19 mouse cellular contexts compared by ENCODE assay signal in genomic region chr1:56965879-56966579, GRCm38 (mm10). TPM values are rescaled to one million over a fixed set of nuclear protein-coding genes. Genes with fewer than 3 reads are reported as not detected.
A peak's percentile ranks its signal among the peaks of the same experiment; 100 is the strongest.
DNase-seq lines count a peak whose midpoint lies in the region; ATAC-seq and TF ChIP-seq lines count a peak whose summit lies in the region.
"Had no signal": no experiment of that assay in that cellular context is flagged by ENCODE, and none has a peak within 500 bp of the region (broad histone marks: within the 10 kb centered on the region; RNA-seq: fewer than 3 reads in every experiment).

No protein-coding gene starts in this region.

- no peaks in the 10 kb centered on the region for H3K9me3 ChIP-seq in lung, embryonic 14.5 days (ENCODE audit: low read depth, low read length)
- H3K9me3 ChIP-seq in embryonic facial prominence, embryonic 12.5 days: no peaks in the 10 kb centered on the region
- no peaks in the 10 kb centered on the region for H3K9me3 ChIP-seq in limb, embryonic 10.5 days (replicated peaks)
- H3K9me3 ChIP-seq in liver, embryonic 11.5 days (ENCODE audit: control insufficient read depth, low read length): no peaks in the 10 kb centered on the region
- H3K9me3 ChIP-seq: heart, embryonic 13.5 days; hindbrain, embryonic 10.5 days; midbrain, embryonic 12.5 days; neural tube, embryonic 15.5 days had no signal

- ATAC-seq in lung, embryonic 14.5 days (ENCODE audit: insufficient read depth): peak; percentile 51; the same call in 1 of the 2 replicates
- ATAC-seq in embryonic facial prominence, embryonic 12.5 days (ENCODE audit: insufficient number of reproducible peaks, insufficient read depth, low FRiP score, low TSS enrichment): no peak
- no peak for ATAC-seq in erythroid progenitor cell, adult 5-6 weeks (replicated peaks; ENCODE audit: low FRiP score, poor library complexity, severe bottlenecking)
- no peak for ATAC-seq in liver, embryonic 11.5 days (replicated peaks; ENCODE audit: low FRiP score)

- WGBS in lung, embryonic 14.5 days: 48% methylated on average over 3 of the region's 3 CpGs
- WGBS in embryonic facial prominence, embryonic 12.5 days: 62% methylated on average over 3 of the region's 3 CpGs
- 27% methylated on average over 3 of the region's 3 CpGs for WGBS in limb, embryonic 10.5 days
- 51% methylated on average over 3 of the region's 3 CpGs for WGBS in liver, embryonic 11.5 days

- no peak for TF ChIP-seq CTCF in lung, embryonic 14.5 days (IDR thresholded peaks at IDR 0.05; ENCODE audit: low read depth)

- peak; percentile 33 for DNase-seq in embryo, embryonic 10.5 days (ENCODE audit: low spot score)
- DNase-seq in embryo, embryonic 10 days (ENCODE audit: low spot score): no peak
- peak; percentile 71 for DNase-seq in lung, embryonic 14.5 days
- DNase-seq in lung, adult 18-20 months: no peak
- DNase-seq in limb, embryonic 10.5 days (ENCODE audit: low spot score): peak; percentile 59
- no peak for DNase-seq in liver, embryonic 11.5 days (ENCODE audit: low spot score)
- DNase-seq: cerebellum, postnatal 14 days; kidney, adult 9 months; kidney, postnatal 4 days; lung, postnatal 14 days had no signal

- H3K36me3 ChIP-seq in lung, embryonic 14.5 days (ENCODE audit: insufficient read depth): no peaks in the 10 kb centered on the region
- H3K36me3 ChIP-seq in embryonic facial prominence, embryonic 12.5 days: no peaks in the 10 kb centered on the region
- H3K36me3 ChIP-seq in limb, embryonic 10.5 days: no peaks in the 10 kb centered on the region
- no peaks in the 10 kb centered on the region for H3K36me3 ChIP-seq in liver, embryonic 11.5 days (ENCODE audit: control insufficient read depth, insufficient read depth, low read length)
- H3K36me3 ChIP-seq: heart, embryonic 13.5 days; hindbrain, embryonic 10.5 days; midbrain, embryonic 12.5 days; neural tube, embryonic 15.5 days had no signal

- H3K4me2 ChIP-seq in lung, embryonic 14.5 days: 0 out of 2 replicates have a peak overlapping the region, but pooled peaks have one; percentile 4
- H3K4me2 ChIP-seq in embryonic facial prominence, embryonic 12.5 days (replicated peaks): peak overlapping the region; percentile 37
- no peak overlapping the region for H3K4me2 ChIP-seq in liver, embryonic 11.5 days
- H3K4me2 ChIP-seq: heart, embryonic 13.5 days; midbrain, embryonic 12.5 days; neural tube, embryonic 15.5 days had no signal

- H3K4me3 ChIP-seq in lung, embryonic 14.5 days (ENCODE audit: low read depth, low read length): no peak overlapping the region
- H3K4me3 ChIP-seq in embryonic facial prominence, embryonic 12.5 days: peak overlapping the region; percentile 13
- no peak overlapping the region for H3K4me3 ChIP-seq in limb, embryonic 10.5 days
- H3K4me3 ChIP-seq in liver, embryonic 11.5 days (ENCODE audit: low read depth, low read length): no peak overlapping the region
- H3K4me3 ChIP-seq: heart, embryonic 13.5 days; hindbrain, embryonic 10.5 days; midbrain, embryonic 12.5 days; myocyte; neural tube, embryonic 15.5 days had no signal

- H3K27ac ChIP-seq in lung, embryonic 14.5 days (ENCODE audit: low read depth): no peak overlapping the region
- H3K27ac ChIP-seq in embryonic facial prominence, embryonic 12.5 days: peak overlapping the region; percentile 36; the same call in 1 of the 2 replicates
- no peak overlapping the region for H3K27ac ChIP-seq in limb, embryonic 10.5 days
- no peak overlapping the region for H3K27ac ChIP-seq in liver, embryonic 11.5 days (ENCODE audit: low read depth, low read length)
- H3K27ac ChIP-seq: heart, embryonic 13.5 days; hindbrain, embryonic 10.5 days; liver, embryonic 14.5 days; midbrain, embryonic 12.5 days; neural tube, embryonic 15.5 days had no signal

- peaks cover 31% of the 10 kb centered on the region for H3K27me3 ChIP-seq in lung, embryonic 14.5 days (ENCODE audit: insufficient read depth, low read length)
- H3K27me3 ChIP-seq in embryonic facial prominence, embryonic 12.5 days: peaks cover 24% of the 10 kb centered on the region
- peaks cover 80% of the 10 kb centered on the region for H3K27me3 ChIP-seq in limb, embryonic 10.5 days (ENCODE audit: low read depth, poor library complexity, severe bottlenecking)
- H3K27me3 ChIP-seq in liver, embryonic 11.5 days (replicated peaks; ENCODE audit: control insufficient read depth, insufficient read depth, low read length): peaks cover 36% of the 10 kb centered on the region

- H3K4me1 ChIP-seq in lung, embryonic 14.5 days (ENCODE audit: insufficient read depth): no peaks in the 10 kb centered on the region
- peaks cover 13% of the 10 kb centered on the region for H3K4me1 ChIP-seq in embryonic facial prominence, embryonic 12.5 days
- peaks cover 38% of the 10 kb centered on the region for H3K4me1 ChIP-seq in limb, embryonic 10.5 days
- no peaks in the 10 kb centered on the region for H3K4me1 ChIP-seq in liver, embryonic 11.5 days (replicated peaks; ENCODE audit: control insufficient read depth, insufficient read depth, low read length)

- no peak overlapping the region for H3K9ac ChIP-seq in lung, embryonic 14.5 days
- H3K9ac ChIP-seq in embryonic facial prominence, embryonic 12.5 days: peak overlapping the region; percentile 38
- H3K9ac ChIP-seq in liver, embryonic 11.5 days (ENCODE audit: low read depth, low read length): no peak overlapping the region
- H3K9ac ChIP-seq: heart, embryonic 13.5 days; liver, embryonic 14.5 days; midbrain, embryonic 12.5 days; neural tube, embryonic 15.5 days had no signal

RNA-seq across cellular contexts. Expression of gene Satb2, which starts 12.4 kb away (rescaled TPM):
- 0.61 and 0.79 TPM in 2 replicates for polyA plus RNA-seq in lung, embryonic 14.5 days (2014; fragmentation: Nextera tagmentation; extraction: Ambion mirVana)
- polyA plus RNA-seq in embryonic facial prominence, embryonic 12.5 days (2016; fragmentation: Nextera tagmentation; extraction: Ambion mirVana): 18.9 and 22.2 TPM in 2 replicates
- 1.1 and 2.2 TPM in 2 replicates for polyA plus RNA-seq in limb, embryonic 10.5 days (2016; fragmentation: Nextera tagmentation; extraction: Ambion mirVana)
- not detected in 2 replicates for total RNA-seq in erythroid progenitor cell, adult 5-6 weeks (2015; ENCODE audit: low replicate concordance)
- 0.08 TPM in 1 of 2 replicates, not detected in the other for total RNA-seq in erythroid progenitor cell, adult 5-6 weeks (2017; ENCODE audit: low replicate concordance)
- 0.27 and 0.57 TPM in 2 replicates for polyA plus RNA-seq in liver, embryonic 11.5 days (2014; fragmentation: Nextera tagmentation; extraction: Ambion mirVana)
- total RNA-seq: MEL had no signal

Comparison
In these comparisons a context has a peak if more than half of its experiments do, and no peak if none do; other contexts are left out.
1. DNase-seq: peak in embryo, embryonic 10.5 days (single experiment), lung, embryonic 14.5 days (single experiment) and limb, embryonic 10.5 days (single experiment); none in embryo, embryonic 10 days (single experiment), lung, adult 18-20 months (0 of 2) and liver, embryonic 11.5 days (single experiment).